Mouse (Mus musculus) ES-CJ7 (cell line): ENCODE results near the gene Atp7a.

ENCODE experiments used
- DNase-seq: peaks from one replicate; pipeline ENCODE4 v3.0.0; 2011; ENCODE audit warnings: low read depth, low spot score

The Atp7a gene

GRCm38 (mm10) chrX:106080811-106081443, 53.9 kb downstream of the Atp7a start:
- DNase-seq = no peak

GRCm38 (mm10) chrX:106082518-106082917, 55.4 kb downstream of the Atp7a start:
- DNase-seq = no peak

GRCm38 (mm10) chrX:106085132-106085531, 58.1 kb downstream of the Atp7a start:
- no peak for DNase-seq

- DNase-seq = no peak
Measured at GRCm38 (mm10) chrX:106085564-106085963, 58.5 kb downstream of the Atp7a start.

- DNase-seq = no peak
Measured at GRCm38 (mm10) chrX:106092939-106093338, 65.9 kb downstream of the Atp7a start.

- no peak for DNase-seq
Measured at GRCm38 (mm10) chrX:106105464-106105863, 78.4 kb downstream of the Atp7a start.

GRCm38 (mm10) chrX:106113881-106114280, 86.8 kb downstream of the Atp7a start:
- no peak for DNase-seq

GRCm38 (mm10) chrX:106114674-106115073, 87.6 kb downstream of the Atp7a start:
- DNase-seq = no peak

- DNase-seq = no peak
Measured at GRCm38 (mm10) chrX:106122823-106123222, 95.7 kb downstream of the Atp7a start.

- DNase-seq = no peak
Measured at GRCm38 (mm10) chrX:106128283-106128682, 101.2 kb downstream of the Atp7a start.

GRCm38 (mm10) chrX:106129877-106130276, 102.8 kb downstream of the Atp7a start:
- DNase-seq = no peak

GRCm38 (mm10) chrX:106134916-106135315, 107.8 kb downstream of the Atp7a start:
- no peak for DNase-seq

GRCm38 (mm10) chrX:106135484-106135883, 108.4 kb downstream of the Atp7a start:
- DNase-seq = no peak

GRCm38 (mm10) chrX:106135916-106136575, 109.0 kb downstream of the Atp7a start:
- no peak for DNase-seq

GRCm38 (mm10) chrX:106139309-106140070, 112.4 kb downstream of the Atp7a start:
- DNase-seq = no peak

- no peak for DNase-seq
Measured at GRCm38 (mm10) chrX:106142936-106143335, 115.9 kb downstream of the Atp7a start, which contains the start of gene Tlr13. TSS of gene Tlr13 (plus strand) at chrX:106143204.

- no peak for DNase-seq
Measured at GRCm38 (mm10) chrX:106148185-106148584, 121.1 kb downstream of the Atp7a start.

- DNase-seq = no peak
Measured at GRCm38 (mm10) chrX:106149460-106149859, 122.4 kb downstream of the Atp7a start.

GRCm38 (mm10) chrX:106154180-106154586, 127.1 kb downstream of the Atp7a start:
- DNase-seq = no peak

GRCm38 (mm10) chrX:106155892-106156291, 128.8 kb downstream of the Atp7a start:
- no peak for DNase-seq

GRCm38 (mm10) chrX:106163995-106164394, 136.9 kb downstream of the Atp7a start:
- DNase-seq = no peak

GRCm38 (mm10) chrX:106164555-106164954, 137.5 kb downstream of the Atp7a start:
- DNase-seq = no peak

GRCm38 (mm10) chrX:106165089-106165488, 138.0 kb downstream of the Atp7a start:
- no peak for DNase-seq
